Mouse (Mus musculus): ENCODE data around the gene Cdkal1.

GRCm38 (mm10) chr13:29264015-29264711 is 591.3 kb downstream of the Cdkal1 start:
- TF ChIP-seq CTCF (IDR thresholded peaks at IDR 0.05; ENCODE audit: control insufficient read depth, insufficient read depth, low read length): no peak
- no peak for TF ChIP-seq POLR2A (IDR thresholded peaks at IDR 0.05; ENCODE audit: borderline replicate concordance, control insufficient read depth, low read depth, low read length)
